Mouse (Mus musculus): ENCODE results near the gene Gm21870. TPM values are rescaled to one million over a fixed set of nuclear protein-coding genes. Genes with fewer than 3 reads are reported as not detected.
"Not testable (repeated sequence)": the region's sequence is repeated elsewhere in the genome, so short reads cannot be mapped to it uniquely, and the experiment has no call there.

The Gm21870 gene
- total RNA-seq (2014; fragmentation: Nextera tagmentation) (not detected in 2 replicates), total RNA-seq (2017) (0.64 TPM in 1 of 2 replicates, not detected in the other), polyA plus RNA-seq (2012) (not detected in 2 replicates)

- H3K36me3 ChIP-seq (replicated peaks); H3K4me1 ChIP-seq (ENCODE audit: insufficient read depth, low read depth, low read length); H3K27me3 ChIP-seq (ENCODE audit: insufficient read depth, low read length); ATAC-seq (ENCODE audit: extremely low read depth, insufficient number of reproducible peaks, low FRiP score, poor library complexity, severe bottlenecking); DNase-seq (ENCODE audit: low spot score); H3K4me3 ChIP-seq (ENCODE audit: low read depth, low read length); H3K9me3 ChIP-seq (replicated peaks): not testable (repeated sequence)
These were observed at the start of gene Gm21870 for GRCm38 (mm10) chrX:33986716-33987115. Gene Gm21870 (minus strand): TSS chrX:33986816.

- not testable (repeated sequence) for H3K27me3 ChIP-seq (ENCODE audit: insufficient read depth, low read length); H3K36me3 ChIP-seq (replicated peaks); H3K4me1 ChIP-seq (ENCODE audit: insufficient read depth, low read depth, low read length)
These were observed 30.2 kb downstream of the Gm21870 start, which contains the start of gene Btbd35f6 for GRCm38 (mm10) chrX:33956440-33956839. Gene Btbd35f6 (minus strand): TSS chrX:33956540.

More at GRCm38 (mm10) chrX:33956440-33956839, 30.2 kb downstream of the Gm21870 start, which contains the start of gene Btbd35f6:
- not testable (repeated sequence) for DNase-seq (ENCODE audit: low spot score); H3K9me3 ChIP-seq (replicated peaks); ATAC-seq (ENCODE audit: extremely low read depth, insufficient number of reproducible peaks, low FRiP score, poor library complexity, severe bottlenecking); H3K4me3 ChIP-seq (ENCODE audit: low read depth, low read length)

Other genes with a start within 250 kb of the Gm21870 start
- gene Btbd35f6, start 30.3 kb downstream of the Gm21870 start, total RNA-seq (2014; fragmentation: Nextera tagmentation), result not detected in 2 replicates
- gene Btbd35f6, start 30.3 kb downstream of the Gm21870 start, total RNA-seq (2017), result not detected in 2 replicates
- gene Btbd35f6, start 30.3 kb downstream of the Gm21870 start, polyA plus RNA-seq (2012), result not detected in 2 replicates
- gene Btbd35f9, start 174.7 kb upstream of the Gm21870 start, total RNA-seq (2014; fragmentation: Nextera tagmentation), result not detected in 2 replicates
- not detected in 2 replicates for gene Btbd35f9, start 174.7 kb upstream of the Gm21870 start, total RNA-seq (2017)
- gene Btbd35f9, start 174.7 kb upstream of the Gm21870 start, polyA plus RNA-seq (2012), result not detected in 2 replicates